Mouse (Mus musculus): ENCODE measurements around the gene Erap1.
"Not testable (repeated sequence)": the region's sequence is repeated elsewhere in the genome, so short reads cannot be mapped to it uniquely, and the experiment has no call there.

The Erap1 gene

GRCm38 (mm10) chr13:74638793-74639711 is at the start of gene Erap1:
Erap1 (plus strand) TSS chr13:74639568.
- in situ Hi-C loops (cut with MboI, MseI) = loop anchor here (5.0 kb wide), 1 partner anchor 223 kb away; no protein-coding TSS in a partner anchor

- in situ Hi-C loops (cut with MboI, MseI) = not testable (repeated sequence)
These were observed 48.0 kb upstream of the Erap1 start for GRCm38 (mm10) chr13:74591401-74591821.

GRCm38 (mm10) chr13:74591828-74592227 is 47.5 kb upstream of the Erap1 start:
- in situ Hi-C loops (cut with MboI, MseI) = not testable (repeated sequence)

GRCm38 (mm10) chr13:74597022-74597421 is 42.3 kb upstream of the Erap1 start:
- in situ Hi-C loops (cut with MboI, MseI) = not testable (repeated sequence)

- in situ Hi-C loops (cut with MboI, MseI) = not testable (repeated sequence)
These were observed 37.6 kb upstream of the Erap1 start for GRCm38 (mm10) chr13:74601776-74602175.

GRCm38 (mm10) chr13:74617163-74618019 is 22.0 kb upstream of the Erap1 start:
- in situ Hi-C loops (cut with MboI, MseI) = loop anchor here (5.0 kb wide), 1 partner anchor 100 kb away; no protein-coding TSS in a partner anchor

- in situ Hi-C loops (cut with MboI, MseI) = no loop called here
These were observed 7.0 kb upstream of the Erap1 start for GRCm38 (mm10) chr13:74632327-74632726.

- in situ Hi-C loops (cut with MboI, MseI) = no loop called here
These were observed 6.5 kb upstream of the Erap1 start for GRCm38 (mm10) chr13:74632857-74633256.

- in situ Hi-C loops (cut with MboI, MseI) = loop anchor here (5.0 kb wide), 1 partner anchor 222 kb away; no protein-coding TSS in a partner anchor
These were observed 549 bp downstream of the Erap1 start for GRCm38 (mm10) chr13:74639712-74640522.

- in situ Hi-C loops (cut with MboI, MseI) = not testable (repeated sequence)
These were observed 1.2 kb downstream of the Erap1 start for GRCm38 (mm10) chr13:74640523-74640920.

- in situ Hi-C loops (cut with MboI, MseI) = no loop called here
These were observed 56.3 kb downstream of the Erap1 start for GRCm38 (mm10) chr13:74695497-74696193.

GRCm38 (mm10) chr13:74696225-74696624 is 56.9 kb downstream of the Erap1 start:
- in situ Hi-C loops (cut with MboI, MseI) = no loop called here

- in situ Hi-C loops (cut with MboI, MseI) = no loop called here
These were observed 79.6 kb downstream of the Erap1 start for GRCm38 (mm10) chr13:74719002-74719401.

GRCm38 (mm10) chr13:74733726-74734125 is 94.4 kb downstream of the Erap1 start:
- in situ Hi-C loops (cut with MboI, MseI) = no loop called here

GRCm38 (mm10) chr13:74735834-74736233 is 96.5 kb downstream of the Erap1 start:
- in situ Hi-C loops (cut with MboI, MseI) = no loop called here

- in situ Hi-C loops (cut with MboI, MseI) = no loop called here
These were observed 97.0 kb downstream of the Erap1 start for GRCm38 (mm10) chr13:74736396-74736795.

Data from regulatory T cell (primary cell).